Mouse (Mus musculus) lung, postnatal 25 days (tissue): Measurements from ENCODE around the gene Smarce1.

Source experiments
- DNase-seq: peaks from one replicate; pipeline ENCODE4 v3.0.0; 2022; ENCODE audit warnings: low spot score

The Smarce1 gene

DNA sequence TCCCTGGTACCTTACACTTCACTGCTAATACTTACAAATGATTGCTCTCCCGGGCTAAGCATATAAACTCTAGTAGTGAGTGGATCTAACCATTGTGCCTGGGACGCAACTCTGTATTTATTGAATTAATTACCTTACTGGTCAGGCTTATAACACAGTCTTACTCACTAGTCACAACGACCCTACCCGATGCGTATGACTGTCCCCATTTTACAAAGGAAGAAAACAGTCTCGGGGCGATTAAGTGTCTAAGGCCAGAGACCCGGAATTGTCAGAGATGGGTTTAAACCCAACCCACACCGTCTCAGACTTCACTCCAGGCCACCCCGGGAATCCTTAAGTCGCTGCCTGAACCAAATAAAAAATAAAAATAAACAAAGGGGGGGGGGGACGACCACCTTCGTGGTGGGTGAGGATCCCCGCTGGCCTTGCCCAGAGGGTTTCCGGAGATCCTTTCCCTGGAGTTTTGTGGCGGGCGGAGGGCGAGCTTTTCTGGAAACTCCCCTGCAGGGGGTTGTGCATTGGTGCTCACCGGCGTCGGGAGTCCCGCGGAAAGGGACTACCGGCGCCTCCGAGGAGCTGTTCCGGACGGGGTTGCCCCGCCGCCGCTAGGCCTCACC lies 1.1 kb downstream of the Smarce1 start:
- DNase-seq, result no peak

DNA sequence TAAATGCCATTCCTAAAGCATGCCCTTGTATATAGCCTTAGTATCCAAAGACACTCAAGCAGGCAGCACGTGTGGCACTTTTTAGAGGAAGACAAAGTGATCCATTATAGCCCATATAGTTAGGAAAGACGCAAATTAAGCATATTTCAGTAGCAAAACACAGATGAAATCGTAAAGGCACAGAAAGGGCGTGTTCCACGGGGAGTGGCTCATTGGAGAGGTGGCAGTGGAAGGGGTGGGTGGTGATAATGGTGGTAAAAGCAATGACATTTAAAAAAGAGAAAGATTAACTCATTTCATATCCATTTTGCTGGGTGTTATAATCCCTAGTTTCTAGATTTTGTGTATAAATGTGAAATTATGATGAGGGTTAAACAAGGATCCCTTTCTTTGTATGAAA lies 4.5 kb downstream of the Smarce1 start:
- DNase-seq, result no peak

- DNase-seq, result no peak
Observed at GRCm38 (mm10) chr11:99223310-99223709, 7.5 kb downstream of the Smarce1 start.

DNA sequence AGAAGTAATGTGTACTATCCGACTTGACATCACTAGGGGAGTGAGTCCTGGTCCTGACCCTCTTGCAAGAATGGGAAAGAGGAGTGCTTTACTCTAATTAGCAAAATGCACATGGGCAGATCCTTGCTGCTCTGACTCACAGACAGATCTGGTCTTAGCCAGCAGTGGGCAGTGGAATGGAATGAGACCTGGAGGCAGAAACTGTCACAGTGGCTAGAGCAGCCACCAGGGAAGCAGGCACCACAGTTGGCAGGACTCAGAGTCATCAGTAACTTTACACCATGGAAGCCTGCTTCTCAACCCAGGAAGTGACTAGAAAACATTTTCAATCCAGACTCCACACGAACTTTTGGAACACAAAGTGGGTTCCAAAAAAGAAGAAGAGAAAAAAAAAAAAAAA lies 9.0 kb downstream of the Smarce1 start:
- DNase-seq, result no peak

DNA sequence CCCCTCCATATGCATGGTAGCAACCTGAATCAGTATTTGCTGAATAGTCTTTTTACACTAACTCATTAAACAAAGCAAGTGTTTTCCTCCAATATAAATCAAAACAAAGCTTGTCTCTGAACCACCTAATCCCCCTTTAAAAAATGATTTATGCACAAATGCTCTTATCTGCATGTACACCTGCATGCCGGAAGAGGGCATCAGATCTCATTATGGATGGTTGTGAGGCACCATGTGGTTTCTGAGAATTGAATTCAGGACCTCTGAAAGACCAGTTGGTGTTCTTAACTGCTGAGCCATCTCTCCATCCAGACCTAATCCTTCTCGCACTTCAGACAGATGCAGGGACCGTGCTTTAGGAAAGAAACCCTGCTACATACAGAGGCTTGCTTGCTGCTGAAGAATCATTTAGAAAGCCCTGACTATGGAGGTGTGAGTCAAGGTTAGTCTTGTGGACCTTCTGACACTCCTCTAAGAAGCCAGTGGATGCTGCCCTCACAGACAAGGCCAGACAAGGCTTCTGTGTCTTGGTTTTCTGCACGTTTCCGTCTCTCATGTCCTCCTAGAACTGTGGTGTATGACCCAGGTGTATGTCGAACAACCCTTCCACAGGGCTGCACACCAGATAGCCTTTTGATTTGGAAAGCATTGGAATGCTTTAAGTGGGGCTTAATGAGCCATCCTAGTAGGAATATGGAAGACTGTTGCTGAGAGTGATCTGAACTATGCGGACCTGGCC lies 13.4 kb downstream of the Smarce1 start:
- DNase-seq, result no peak

GRCm38 (mm10) chr11:99216181-99216580 lies 14.6 kb downstream of the Smarce1 start:
- DNase-seq, result no peak

DNA sequence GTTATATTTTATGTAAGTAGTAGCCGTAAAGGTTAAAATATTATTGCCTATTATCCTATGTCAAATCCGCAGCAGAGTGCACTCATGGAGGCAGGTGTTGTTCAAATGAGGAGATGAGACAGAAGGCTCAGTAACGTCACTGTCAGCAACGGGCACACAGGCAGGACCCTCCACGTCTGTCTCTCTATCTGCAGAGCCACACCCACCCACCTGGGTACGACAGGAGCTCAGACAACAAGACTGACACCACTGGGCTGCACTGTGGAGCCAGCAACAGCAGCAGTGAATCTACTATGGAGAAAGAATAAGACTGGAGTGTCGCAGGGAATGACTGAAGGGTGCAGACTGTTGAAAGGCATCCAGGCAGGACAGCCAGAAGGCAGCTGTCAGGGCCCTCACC lies 18.1 kb downstream of the Smarce1 start:
- no peak for DNase-seq

- no peak for DNase-seq
Observed at GRCm38 (mm10) chr11:99211964-99212363, 18.9 kb downstream of the Smarce1 start.

DNA sequence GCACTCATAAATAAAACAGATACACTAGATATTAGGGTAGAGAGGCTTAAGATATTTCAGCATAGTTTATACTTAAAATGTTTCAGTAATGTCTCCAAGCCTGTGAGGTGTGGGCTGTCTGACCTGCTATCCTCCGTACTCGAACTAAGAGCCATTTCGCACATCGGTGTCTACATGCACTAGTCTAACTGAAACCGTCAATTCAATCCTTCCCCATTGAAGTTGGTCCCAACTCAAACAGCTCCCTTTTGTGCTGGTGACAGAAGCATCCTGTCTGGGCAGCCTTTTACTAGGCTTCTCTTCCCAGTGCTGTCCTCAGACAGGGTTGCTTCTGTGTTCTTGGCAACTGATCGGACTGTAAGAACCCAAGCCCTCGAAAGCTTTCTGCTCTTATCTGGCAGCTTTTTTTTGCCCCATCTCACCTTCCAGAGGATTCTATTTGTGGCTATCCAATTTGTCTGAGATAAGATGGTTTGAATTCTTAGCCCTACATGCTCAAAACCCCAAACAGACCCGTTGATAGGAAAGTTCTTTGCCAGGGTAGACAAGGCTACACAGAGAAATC lies 22.6 kb downstream of the Smarce1 start:
- no peak for DNase-seq

DNA sequence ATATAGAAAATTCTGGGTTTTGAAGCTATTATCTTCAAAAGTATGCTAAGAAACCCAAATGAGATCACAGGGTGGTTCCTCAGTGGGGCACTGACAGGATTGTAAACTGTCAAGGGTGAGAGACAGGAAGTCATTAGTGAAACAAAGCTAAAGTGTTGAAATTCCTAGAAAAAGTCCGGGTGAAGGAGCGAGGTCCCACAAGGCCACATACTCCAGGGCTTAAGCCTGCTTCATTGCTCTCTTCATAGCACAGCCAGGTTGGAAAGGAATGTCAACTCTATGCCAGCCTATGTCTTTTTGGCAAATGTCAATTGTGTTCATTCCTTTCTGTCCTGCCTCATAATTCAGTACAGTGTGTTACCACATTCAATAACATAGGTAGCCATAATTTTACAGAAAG lies 23.4 kb downstream of the Smarce1 start:
- DNase-seq, result no peak

DNA sequence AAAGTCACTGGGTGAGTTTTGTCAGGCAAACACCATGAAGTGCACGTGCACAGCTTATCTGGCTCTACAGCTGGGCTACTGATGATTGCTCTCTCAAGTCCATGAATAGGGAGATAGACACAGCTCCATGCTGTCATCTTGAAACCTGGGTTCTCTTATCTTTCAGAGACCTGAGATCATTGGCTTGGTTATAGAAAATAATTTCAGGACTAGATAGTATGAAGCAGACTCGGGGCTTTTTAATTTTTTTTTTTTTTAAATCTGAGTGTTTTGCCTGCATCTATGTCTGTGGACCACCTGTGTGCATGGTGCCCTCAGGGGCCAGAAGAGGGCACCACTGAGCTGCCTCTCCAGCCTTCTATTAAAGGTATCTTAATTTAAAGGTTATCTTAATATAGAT lies 23.9 kb downstream of the Smarce1 start:
- no peak for DNase-seq

DNA sequence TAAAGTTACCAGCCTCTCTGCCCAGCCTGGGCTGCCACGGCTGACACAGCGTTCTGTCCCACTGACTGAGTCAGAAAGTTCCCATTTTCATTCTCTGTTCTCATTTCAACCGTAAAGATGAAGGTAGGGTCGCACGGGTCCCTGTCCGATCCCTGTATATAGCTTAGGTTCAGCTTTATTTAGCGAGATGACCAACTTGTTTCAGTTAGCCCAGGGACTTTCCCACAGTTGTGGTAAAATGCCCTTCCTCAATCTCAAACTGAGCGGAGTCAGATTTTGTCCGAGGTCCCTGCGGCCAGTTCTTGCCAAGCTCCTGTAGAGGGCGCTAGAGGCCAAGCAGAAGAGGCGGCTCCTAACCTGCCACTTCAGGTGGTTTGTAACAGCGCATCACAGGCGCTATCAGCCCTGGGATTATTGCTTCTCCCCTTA lies 41.6 kb downstream of the Smarce1 start:
- DNase-seq, result peak; percentile 67

DNA sequence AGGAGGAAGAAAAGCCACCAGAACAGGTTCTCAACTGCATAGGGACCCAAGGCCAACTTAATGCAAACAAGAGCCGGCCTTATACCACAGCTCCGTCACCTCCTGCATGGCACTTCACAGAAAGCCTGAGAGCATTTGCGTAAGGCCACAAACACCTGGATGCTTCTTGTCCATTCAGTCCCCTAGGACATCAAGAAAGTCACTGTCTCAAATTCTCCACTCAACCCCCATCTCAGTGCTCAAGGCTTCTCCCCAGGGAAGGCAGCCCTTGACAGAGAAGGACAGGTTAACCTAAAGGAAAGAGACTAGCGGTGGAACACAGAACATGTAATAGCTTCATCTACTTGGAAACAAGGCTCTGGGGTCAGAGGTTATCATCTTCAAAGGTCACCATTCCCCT lies 43.5 kb downstream of the Smarce1 start:
- no peak for DNase-seq

DNA sequence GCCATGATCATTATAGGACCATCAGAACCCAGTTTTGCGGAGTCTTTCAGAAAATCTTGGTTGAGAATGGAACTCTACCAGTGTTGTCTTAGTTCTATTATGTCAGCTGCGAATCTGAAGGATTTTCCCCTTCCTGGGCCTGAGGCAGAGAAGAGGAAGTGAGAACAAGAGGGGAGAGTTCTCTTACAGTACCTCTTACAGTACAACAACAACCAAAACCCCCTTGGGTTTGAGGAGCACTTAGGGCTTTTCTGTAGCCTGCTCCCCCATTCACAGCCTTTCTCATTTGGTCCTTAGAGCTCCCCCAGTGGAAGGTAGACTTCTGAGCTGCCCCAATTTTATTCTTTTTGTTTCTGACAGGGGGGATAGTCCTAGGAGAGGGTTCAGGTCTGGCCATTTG lies 44.0 kb downstream of the Smarce1 start:
- DNase-seq, result no peak

DNA sequence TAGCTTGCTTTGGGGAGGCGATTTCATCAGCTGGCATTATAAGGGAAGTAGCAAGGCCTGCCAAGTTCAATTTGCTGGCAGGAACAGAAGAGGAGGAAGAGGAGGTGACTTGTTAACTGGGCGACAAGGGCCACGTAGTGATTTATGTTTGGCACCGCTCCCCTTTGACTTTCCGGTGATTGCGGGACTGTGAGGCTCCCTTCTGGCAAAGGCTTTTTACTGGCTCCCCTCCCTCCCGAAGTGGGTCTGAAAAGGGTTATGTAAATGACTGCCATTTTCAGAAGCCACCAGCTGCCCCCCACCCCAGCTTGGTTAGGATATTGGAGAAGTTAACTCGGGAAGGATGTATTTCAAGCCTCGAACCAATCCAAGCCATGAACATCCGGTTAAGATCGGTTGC lies 48.2 kb downstream of the Smarce1 start:
- DNase-seq, result no peak

DNA sequence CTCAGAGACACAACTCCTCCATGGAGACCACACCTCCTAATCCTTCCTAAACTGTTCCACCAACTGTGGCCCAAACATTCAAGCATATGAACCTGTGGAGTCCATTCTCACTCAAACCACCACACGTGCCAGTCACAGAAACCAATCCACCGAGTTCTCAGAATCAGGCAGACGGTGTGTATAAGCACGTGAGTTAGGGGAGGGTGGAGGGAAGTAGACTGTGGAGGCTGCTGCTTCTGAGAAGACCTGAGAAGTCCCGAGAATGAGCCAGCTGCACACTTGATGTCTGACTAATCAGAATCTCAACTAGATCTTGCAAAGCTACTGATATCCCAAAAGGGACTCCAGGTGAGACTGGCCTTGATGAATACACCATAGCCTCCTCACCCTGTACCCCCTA lies 50.7 kb downstream of the Smarce1 start:
- DNase-seq, result no peak

DNA sequence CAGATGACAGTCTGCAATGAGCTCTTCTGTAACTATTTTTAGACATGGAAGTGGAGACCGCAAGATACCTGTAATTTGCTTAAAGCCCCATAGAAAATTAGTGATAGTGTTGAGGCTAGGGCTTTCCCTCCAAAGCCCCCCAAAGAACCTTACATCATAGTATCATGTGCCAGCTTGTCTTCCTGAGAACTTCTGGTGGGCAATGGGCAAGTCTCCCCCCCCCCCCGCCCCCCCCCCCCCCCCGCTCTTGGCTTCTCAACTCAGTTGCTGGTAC lies 53.0 kb downstream of the Smarce1 start:
- no peak for DNase-seq

DNA sequence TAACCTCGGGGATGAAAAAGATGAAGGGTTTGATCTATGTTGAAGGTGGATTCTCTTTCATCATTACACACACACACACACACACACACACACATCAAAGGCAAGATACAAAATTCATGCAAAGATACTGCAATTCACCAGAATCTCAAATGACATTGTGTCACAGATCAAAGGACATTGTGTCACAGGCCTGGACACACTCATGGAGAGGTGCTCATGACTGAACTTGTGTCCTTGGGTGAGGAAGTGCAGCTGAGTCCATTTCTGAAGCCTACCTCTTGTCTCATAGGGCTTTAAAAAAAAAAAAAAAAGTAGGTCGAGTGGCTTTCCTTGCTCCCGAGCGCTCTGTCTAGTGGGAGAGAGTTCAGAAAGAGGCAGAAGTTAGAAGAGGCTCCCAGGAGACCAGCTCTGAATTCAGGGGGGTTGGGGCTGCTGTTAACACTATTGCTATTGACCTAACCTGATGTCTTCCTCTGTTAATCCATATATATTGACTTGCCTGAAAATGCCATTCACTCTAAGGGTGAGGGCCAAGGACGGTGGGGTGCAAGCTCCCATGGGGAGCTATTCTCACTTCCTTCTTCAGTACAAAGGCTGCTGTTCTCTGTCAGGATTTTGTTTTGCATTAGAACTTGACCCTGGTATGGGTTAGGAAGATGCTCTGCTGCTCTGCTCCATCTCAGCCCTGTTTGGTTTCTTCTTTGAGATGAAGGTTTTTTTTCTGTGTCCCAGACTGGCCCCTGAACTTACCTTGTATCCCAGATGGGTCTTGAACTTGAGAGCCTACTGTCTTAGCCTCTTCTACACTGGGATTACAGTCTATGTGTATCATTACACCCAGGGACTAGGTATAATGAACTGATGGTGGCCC lies 53.5 kb downstream of the Smarce1 start:
- no peak for DNase-seq

DNA sequence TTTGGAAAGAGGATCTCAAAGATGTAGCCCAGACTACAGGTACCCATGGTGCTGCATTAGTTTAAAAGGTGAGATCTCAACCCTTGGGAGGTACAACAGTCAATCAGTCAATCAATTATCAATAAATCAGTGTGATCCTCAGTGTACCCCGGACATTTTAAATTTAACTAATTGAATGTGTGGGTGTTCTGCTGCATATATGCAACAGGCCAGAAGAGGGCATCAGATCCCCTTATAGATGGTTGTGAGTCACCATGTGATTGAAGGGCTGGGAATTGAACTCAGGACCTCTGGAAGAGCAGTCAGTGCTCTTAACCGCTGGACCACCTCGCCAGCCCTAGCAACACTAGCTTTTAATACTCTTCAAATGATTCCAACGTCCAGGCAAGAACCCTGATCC lies 58.8 kb downstream of the Smarce1 start:
- DNase-seq, result no peak

DNA sequence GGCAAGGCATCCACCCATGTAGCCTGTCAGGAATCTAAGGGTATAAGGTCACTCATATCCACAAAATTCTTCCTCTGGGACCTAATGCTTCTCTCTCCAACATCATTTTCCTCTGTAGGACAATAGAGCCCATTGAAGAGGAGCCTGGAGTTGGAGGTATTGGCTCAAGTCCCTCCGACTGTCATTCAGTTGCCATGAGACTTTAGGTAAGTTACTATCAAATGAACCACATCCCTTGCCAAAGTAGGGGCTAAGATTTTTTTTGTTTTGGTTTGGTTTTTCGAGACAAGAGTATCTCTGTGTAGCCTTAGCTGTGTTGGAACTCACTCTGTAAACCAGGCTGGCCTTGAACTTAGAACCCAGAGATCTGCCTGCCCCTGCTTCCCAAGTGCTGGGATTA lies 59.4 kb downstream of the Smarce1 start:
- no peak for DNase-seq

DNA sequence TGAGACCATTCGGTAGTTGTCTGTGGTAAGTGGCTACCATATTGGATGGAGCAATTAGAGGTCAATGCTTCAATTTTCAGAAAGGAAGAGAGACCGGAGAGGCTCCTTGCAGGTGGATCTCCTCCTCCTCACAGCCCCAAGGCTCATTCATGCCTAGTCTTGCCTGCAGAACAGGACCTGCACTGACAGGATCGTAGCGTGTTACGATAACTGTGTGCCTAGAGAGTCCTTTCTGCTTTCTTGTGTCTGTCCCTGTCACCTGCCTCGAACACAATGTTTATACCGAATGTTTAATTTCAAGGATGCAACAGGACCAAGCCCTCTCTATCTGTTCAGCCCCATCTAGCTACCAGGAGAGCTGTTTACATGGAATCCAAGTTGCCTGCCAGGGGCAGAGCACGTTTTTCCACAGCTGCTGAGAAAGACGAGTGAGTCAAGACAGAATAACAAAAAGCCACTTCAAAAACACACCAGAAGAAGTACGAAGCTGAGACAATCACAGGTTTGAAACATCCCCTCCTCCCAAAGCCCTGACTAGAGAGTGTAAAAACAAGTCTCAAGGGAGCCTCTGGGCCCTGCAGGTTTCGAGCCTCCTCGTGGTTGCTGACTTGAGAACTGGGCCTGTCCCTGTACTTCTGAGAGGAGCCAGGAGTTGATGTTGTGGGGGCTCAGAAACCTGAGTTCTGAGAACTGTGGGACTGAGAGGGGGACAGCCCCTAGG lies 60.1 kb downstream of the Smarce1 start:
- peak; percentile 65 for DNase-seq

GRCm38 (mm10) chr11:99170005-99170404 lies 60.8 kb downstream of the Smarce1 start:
- no peak for DNase-seq
